Mouse (Mus musculus) thymus, postnatal 25 days (tissue): Measurements from ENCODE around the gene Zfp273.
"Not testable (repeated sequence)": the region's sequence is repeated elsewhere in the genome, so short reads cannot be mapped to it uniquely, and the experiment has no call there.

ENCODE experiments used
- DNase-seq: peaks from one replicate; pipeline ENCODE4 v3.0.0; 2022

Zfp273 gene

DNA sequence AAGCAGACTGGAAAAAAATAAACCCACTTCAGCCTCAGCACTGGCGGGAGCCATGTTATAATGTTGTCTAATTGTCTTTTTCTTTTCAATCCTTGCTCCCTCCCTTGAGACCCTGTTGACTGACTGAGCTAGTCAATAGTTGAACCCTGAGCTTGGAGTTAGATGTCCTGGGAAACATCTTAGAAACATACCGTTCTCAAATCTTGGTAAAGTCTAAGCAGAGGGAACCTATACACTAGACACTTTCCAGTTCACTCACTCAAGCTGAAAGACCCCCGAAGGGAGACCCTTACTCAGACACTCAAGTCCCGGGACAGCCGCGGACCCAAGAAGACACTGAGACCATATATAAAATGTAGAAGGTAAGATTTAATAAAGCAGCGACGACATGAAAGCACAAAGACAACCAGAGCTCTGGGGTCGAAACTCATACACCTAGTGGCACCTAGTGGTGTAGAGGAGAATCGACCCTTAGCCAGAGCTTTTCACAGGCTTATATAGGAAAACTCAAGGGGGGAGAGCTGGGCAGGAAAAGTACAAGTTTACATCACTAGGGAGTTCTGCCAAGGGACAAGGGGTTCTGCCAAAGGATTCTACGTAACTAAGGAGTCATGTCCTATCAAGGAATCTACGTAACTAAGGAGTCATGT is 62.6 kb downstream of the Zfp273 start:
- not testable (repeated sequence) for DNase-seq
